22 mouse cellular contexts compared by ENCODE assay signal in genomic region chr4:117606831-117607610, GRCm38 (mm10). TPM values are rescaled to one million over a fixed set of nuclear protein-coding genes. Genes with fewer than 3 reads are reported as not detected.
DNase-seq lines count a peak whose midpoint lies in the region; ATAC-seq and TF ChIP-seq lines count a peak whose summit lies in the region.
"Had no signal": no experiment of that assay in that cellular context is flagged by ENCODE, and none has a peak within 500 bp of the region (broad histone marks: within the 10 kb centered on the region; RNA-seq: fewer than 3 reads in every experiment).

No protein-coding gene starts in this region.

- H3K9ac ChIP-seq in embryonic facial prominence, embryonic 15.5 days, result no peak overlapping the region
- H3K9ac ChIP-seq: kidney, embryonic 15.5 days; limb, embryonic 15.5 days; liver, embryonic 14.5 days; lung, embryonic 14.5 days; neural tube, embryonic 13.5 days; stomach, embryonic 15.5 days had no signal

- H3K9me3 ChIP-seq in embryonic facial prominence, embryonic 15.5 days (replicated peaks), result no peaks in the 10 kb centered on the region
- no peaks in the 10 kb centered on the region for H3K9me3 ChIP-seq in embryonic facial prominence, embryonic 10.5 days
- H3K9me3 ChIP-seq: kidney, embryonic 15.5 days; limb, embryonic 15.5 days; neural tube, embryonic 13.5 days; stomach, embryonic 15.5 days had no signal

- no peak for ATAC-seq in embryonic facial prominence, embryonic 15.5 days (ENCODE audit: insufficient number of reproducible peaks, low FRiP score, low TSS enrichment, low read depth)

- TF ChIP-seq POLR2A in cerebellum, adult 2 months (IDR thresholded peaks at IDR 0.05; ENCODE audit: borderline replicate concordance, insufficient read depth, low read length), result no peak

- H3K27me3 ChIP-seq in embryonic facial prominence, embryonic 15.5 days, result no peaks in the 10 kb centered on the region
- no peaks in the 10 kb centered on the region for H3K27me3 ChIP-seq in embryonic facial prominence, embryonic 10.5 days (replicated peaks; ENCODE audit: low read depth, poor library complexity, severe bottlenecking)
- no peaks in the 10 kb centered on the region for H3K27me3 ChIP-seq in cerebellum, adult 2 months (ENCODE audit: control insufficient read depth, insufficient read depth, low read length)
- H3K27me3 ChIP-seq: kidney, embryonic 15.5 days; limb, embryonic 15.5 days; neural tube, embryonic 13.5 days; stomach, embryonic 15.5 days had no signal

- 0 out of 2 replicates have a peak overlapping the region, but pooled peaks have one; percentile 22 for H3K27ac ChIP-seq in embryonic facial prominence, embryonic 15.5 days (replicated peaks)
- no peak overlapping the region for H3K27ac ChIP-seq in embryonic facial prominence, embryonic 10.5 days (replicated peaks)
- H3K27ac ChIP-seq in cerebellum, adult 2 months (ENCODE audit: insufficient read depth, low read length), result no peak overlapping the region
- H3K27ac ChIP-seq: kidney, embryonic 15.5 days; left cerebral cortex, adult 2 months; liver, embryonic 14.5 days; stomach, embryonic 15.5 days had no signal

- TF ChIP-seq CTCF in cerebellum, adult 2 months (IDR thresholded peaks at IDR 0.05; ENCODE audit: borderline replicate concordance, insufficient read depth, low read depth, low read length), result no peak

- peaks cover 25% of the 10 kb centered on the region for H3K36me3 ChIP-seq in embryonic facial prominence, embryonic 15.5 days
- H3K36me3 ChIP-seq in embryonic facial prominence, embryonic 10.5 days (replicated peaks), result peaks cover 64% of the 10 kb centered on the region

- 76% methylated on average over 5 of the region's 5 CpGs for WGBS in embryonic facial prominence, embryonic 15.5 days
- WGBS in embryonic facial prominence, embryonic 10.5 days, result 81% methylated on average over 5 of the region's 5 CpGs
- WGBS in cerebellum, adult 2 months, result 12% methylated on average over 5 of the region's 5 CpGs

- no peak overlapping the region for H3K4me3 ChIP-seq in embryonic facial prominence, embryonic 15.5 days (replicated peaks)
- no peak overlapping the region for H3K4me3 ChIP-seq in embryonic facial prominence, embryonic 10.5 days
- no peak overlapping the region for H3K4me3 ChIP-seq in cerebellum, adult 2 months (replicated peaks; ENCODE audit: insufficient read depth, low read depth, low read length)
- H3K4me3 ChIP-seq: kidney, embryonic 15.5 days; left cerebral cortex, adult 2 months; limb, embryonic 15.5 days; myocyte; neural tube, embryonic 13.5 days; stomach, embryonic 15.5 days had no signal

- no peak overlapping the region for H3K4me2 ChIP-seq in embryonic facial prominence, embryonic 15.5 days (replicated peaks)
- H3K4me2 ChIP-seq: heart, embryonic 11.5 days; kidney, embryonic 15.5 days; limb, embryonic 15.5 days; lung, embryonic 14.5 days; neural tube, embryonic 13.5 days; stomach, embryonic 15.5 days had no signal

- peaks cover 44% of the 10 kb centered on the region for H3K4me1 ChIP-seq in embryonic facial prominence, embryonic 15.5 days
- peaks cover 53% of the 10 kb centered on the region for H3K4me1 ChIP-seq in embryonic facial prominence, embryonic 10.5 days
- peaks cover 32% of the 10 kb centered on the region for H3K4me1 ChIP-seq in cerebellum, adult 2 months (ENCODE audit: control insufficient read depth, insufficient read depth, low read length)

- DNase-seq in embryonic facial prominence, embryonic 10.5 days (ENCODE audit: low spot score), result no peak
- DNase-seq in adipocyte (ENCODE audit: low spot score), result peak; percentile 51
- peak; percentile 34 to 51 for DNase-seq in cerebellum, adult 2 months
- peak; percentile 32 to 44 for DNase-seq in cerebellum, postnatal 25 days
- DNase-seq in right cerebral cortex, adult 18-20 months, result no peak
- DNase-seq in frontal cortex, adult 2 months (ENCODE audit: extremely low spot score in 1 of 2, low spot score in 1 of 2), result no peak
- DNase-seq: adrenal gland, postnatal 25 days; kidney, adult 11 months; lung, embryonic 14.5 days; midbrain, embryonic 14.5 days; retina, postnatal 1 day; thymus, adult 18-20 months; thymus, postnatal 36 days had no signal

RNA-seq across cellular contexts. Expression of gene Eri3, which starts 56.9 kb away (rescaled TPM):
- polyA plus RNA-seq in embryonic facial prominence, embryonic 15.5 days (2015; fragmentation: Nextera tagmentation; extraction: Ambion mirVana), result 159 and 169 TPM in 2 replicates
- polyA plus RNA-seq in embryonic facial prominence, embryonic 10.5 days (2016; fragmentation: Nextera tagmentation; extraction: Ambion mirVana), result 121 and 132 TPM in 2 replicates
- polyA plus RNA-seq in cerebellum, adult 2 months (2012; rRNA removed), result 141 and 142 TPM in 2 replicates
- 190 and 194 TPM in 2 replicates for polyA plus RNA-seq in frontal cortex, adult 2 months (2012; rRNA removed)

Comparison
In these comparisons a context has a peak if more than half of its experiments do, and no peak if none do; other contexts are left out.
1. DNase-seq: peak in adipocyte (single experiment), cerebellum, adult 2 months (2 of 2) and cerebellum, postnatal 25 days (2 of 2); none in embryonic facial prominence, embryonic 10.5 days (single experiment), right cerebral cortex, adult 18-20 months (single experiment) and frontal cortex, adult 2 months (0 of 2).